Mouse (Mus musculus): ENCODE measurements around the gene Grin2a.

The Grin2a gene

DNA sequence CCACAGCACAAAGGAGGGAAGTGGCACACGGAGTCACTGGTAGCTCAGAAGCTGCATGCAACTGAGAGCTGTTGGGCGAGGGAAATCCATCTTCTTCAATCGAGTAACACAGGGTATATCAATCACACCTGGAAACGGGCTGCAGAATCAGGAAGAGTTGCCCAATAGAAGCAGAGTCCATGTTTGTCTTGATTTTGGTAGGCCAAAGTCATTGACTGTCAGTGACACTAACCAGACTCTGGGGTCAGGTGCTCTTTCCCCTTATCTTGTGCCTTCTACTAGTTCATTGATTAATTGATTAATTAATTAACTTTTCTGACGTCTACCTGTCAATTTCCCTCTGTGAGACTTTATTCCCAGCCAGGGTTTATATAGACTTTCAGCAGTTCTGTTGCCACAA, 468.1 kb downstream of the Grin2a start:
- intact Hi-C loops (cut with DNase I), result no loop called here

DNA sequence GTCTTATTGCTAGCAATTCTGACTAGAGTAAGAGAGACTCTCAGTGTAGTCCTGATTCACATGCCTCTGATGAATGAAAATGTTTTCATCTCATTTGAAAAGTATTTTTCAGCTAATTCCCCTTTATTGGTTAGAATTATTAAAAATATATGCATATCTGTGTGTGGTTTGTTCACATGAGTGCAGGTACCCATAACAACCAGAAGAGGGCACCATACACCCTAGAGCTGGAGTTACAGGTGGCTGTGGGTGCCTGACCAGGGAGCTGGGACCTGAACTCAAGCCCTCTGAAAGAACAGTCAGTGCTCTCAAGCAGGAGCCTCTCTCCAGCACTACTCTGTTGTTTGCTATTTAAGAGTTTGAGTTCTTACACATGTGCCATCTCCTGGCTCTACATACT, 472.0 kb downstream of the Grin2a start:
- intact Hi-C loops (cut with DNase I), result no loop called here

Measured in adrenal gland (tissue).